Mouse (Mus musculus): ENCODE results near the gene Rab11fip4.

Rab11fip4 gene

DNA sequence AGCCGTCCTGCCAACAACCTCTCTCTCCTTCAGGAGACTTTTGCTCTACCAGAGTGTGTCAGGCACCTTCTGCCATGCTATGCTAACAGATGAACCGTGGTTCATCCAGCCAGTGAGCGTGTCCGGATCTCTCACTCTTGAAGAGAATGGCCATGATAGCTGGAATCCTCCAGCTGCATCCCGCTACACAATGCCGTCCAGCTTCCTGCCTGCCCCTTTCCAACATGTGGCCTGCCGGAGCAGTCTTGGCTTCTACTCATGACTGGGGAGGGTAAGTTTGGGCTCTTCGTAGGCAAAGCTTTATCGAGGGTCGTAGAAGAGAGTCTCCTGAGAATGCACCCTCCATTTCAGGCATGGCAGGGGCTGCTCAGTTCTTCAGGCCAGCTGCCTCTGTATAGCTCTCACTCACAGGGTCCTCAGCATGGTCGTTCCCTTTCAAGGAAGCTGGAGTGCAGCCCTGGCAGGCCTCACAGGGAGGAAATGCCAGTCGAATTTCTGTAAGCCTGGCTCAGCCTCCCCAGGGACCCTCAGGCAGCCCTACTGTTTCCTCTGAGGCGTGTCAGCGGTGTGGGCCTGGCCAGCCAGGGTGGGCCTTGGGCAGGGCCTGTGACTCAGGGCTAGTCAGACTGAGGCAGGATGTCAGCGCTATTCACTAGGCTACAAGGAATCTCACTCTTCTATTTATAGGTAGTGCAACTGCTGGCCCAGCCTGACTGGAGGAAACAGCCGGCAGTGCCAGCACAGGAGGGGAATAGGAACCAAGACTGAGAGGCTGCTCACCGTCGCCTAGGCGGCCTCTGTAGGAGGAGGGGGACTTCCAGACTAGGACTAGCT, 147.9 kb downstream of the Rab11fip4 start:
- DNase-seq (ENCODE audit: low spot score in 2 of 2): no peak

DNA sequence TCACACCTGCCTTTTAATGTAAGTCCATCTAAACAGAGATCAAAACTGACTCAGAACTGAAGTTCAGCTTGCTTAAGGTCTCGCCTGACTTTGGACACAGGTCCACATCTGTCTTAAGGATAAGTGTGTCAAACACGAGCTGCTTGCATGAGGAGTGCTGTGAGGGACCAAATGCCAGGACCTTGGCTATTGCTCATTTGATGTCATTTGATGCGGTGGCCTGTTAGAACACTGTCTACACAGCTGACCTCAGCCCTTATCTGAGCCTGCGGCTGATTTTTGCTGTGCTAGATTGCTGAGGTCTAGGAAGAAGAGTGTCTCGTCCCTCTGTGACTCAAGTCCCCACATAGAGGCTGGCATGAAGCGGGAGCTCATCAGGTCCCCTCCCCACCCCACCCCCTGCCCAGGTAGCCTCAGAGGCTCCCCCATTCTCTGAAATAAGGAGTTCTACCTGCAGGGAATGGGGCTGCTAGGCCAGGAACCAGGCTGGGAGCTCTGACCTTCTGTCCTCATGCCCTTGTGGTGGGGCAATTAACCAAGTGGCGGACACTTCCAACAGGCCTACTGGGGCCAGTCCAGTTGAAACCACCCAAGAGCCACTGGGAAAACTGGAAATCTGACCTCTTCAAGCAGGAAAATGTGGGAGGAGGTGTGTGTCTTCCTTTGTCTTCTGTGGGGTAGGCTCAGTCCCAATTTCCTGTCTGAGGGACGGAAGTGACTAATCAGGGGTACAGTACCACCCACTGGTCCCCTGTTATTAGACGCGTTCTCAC, 149.9 kb downstream of the Rab11fip4 start:
- no peak for DNase-seq (ENCODE audit: low spot score in 2 of 2)

DNA sequence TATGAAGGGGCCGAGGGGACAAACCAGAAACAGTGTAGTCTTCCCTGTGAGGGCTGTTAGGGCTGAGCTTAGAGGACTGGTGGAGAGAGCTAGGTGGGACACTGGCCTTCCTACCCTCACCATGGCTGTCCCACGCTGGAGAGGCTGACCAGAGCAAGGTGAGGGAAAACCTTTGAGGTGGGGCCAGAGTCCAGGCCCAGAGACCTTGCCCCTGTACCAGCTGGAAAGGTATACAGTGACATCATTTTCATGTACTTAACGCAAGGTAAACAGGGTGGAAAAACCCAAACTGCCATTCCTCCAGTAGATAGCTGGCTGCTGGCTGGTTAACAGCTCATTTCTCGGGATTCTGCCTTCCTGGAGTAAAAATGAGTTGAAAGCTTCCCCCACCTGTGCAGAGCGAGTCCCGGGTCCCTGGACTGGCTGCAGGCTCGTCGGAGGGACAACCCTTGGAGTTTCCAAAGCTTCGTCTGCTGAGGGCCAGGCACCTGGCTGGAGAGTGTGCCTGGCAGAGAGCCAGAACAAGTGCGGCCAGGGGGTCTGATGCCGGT, 155.6 kb downstream of the Rab11fip4 start:
- no peak for DNase-seq (ENCODE audit: low spot score in 2 of 2)
